Mouse (Mus musculus) CH12.LX (cell line): ENCODE results near the gene Nptn. TPM values are rescaled to one million over a fixed set of nuclear protein-coding genes. Genes with fewer than 3 reads are reported as not detected.

Experiments used
- DNase-seq: peaks from one replicate; pipeline ENCODE4 v3.0.0-alpha.2; 2013; ENCODE audit errors: extremely low read depth
- H3K27ac ChIP-seq: 2 replicates; pipeline ENCODE4 v1.5.1; 2012; ENCODE audit warnings: low read depth, mild to moderate bottlenecking, control low read depth, moderate library complexity; ENCODE audit not compliant: insufficient read depth
- H3K27me3 ChIP-seq: replicated peaks from 2 replicates; pipeline ENCODE3; 2012; ENCODE audit warnings: inconsistent platforms
- H3K36me3 ChIP-seq, 2 experiments: replicated peaks in 1 of 2; 2 replicates each; pipeline versions ENCODE3 to v1.6.1; 2012; ENCODE audit warnings: inconsistent platforms in 1 of 2, low read length in 1 of 2, mild to moderate bottlenecking in 1 of 2, mixed read lengths in 1 of 2, moderate library complexity in 1 of 2; ENCODE audit not compliant: control insufficient read depth in 1 of 2, insufficient read depth in 1 of 2
- H3K4me1 ChIP-seq, 2 experiments: 2 replicates each; pipeline ENCODE4 v1.6.1; 2012; ENCODE audit warnings: inconsistent platforms in 1 of 2, moderate library complexity in 1 of 2; ENCODE audit not compliant: insufficient read depth in 2 of 2, control insufficient read depth in 1 of 2
- H3K4me2 ChIP-seq: 2 replicates; pipeline ENCODE4 v1.6.1; 2012; ENCODE audit warnings: low read depth, mild to moderate bottlenecking, control low read depth; ENCODE audit not compliant: poor library complexity, insufficient read depth, severe bottlenecking
- H3K4me3 ChIP-seq, 3 experiments: fragments of 150-350 bp in 1 of 3; sonication (generic) in 1 of 3; replicated peaks in 1 of 3; 2 replicates each; pipeline versions ENCODE3 to v1.5.1; 2011 to 2012; ENCODE audit warnings: low read depth in 2 of 3, low read length in 2 of 3, mild to moderate bottlenecking in 2 of 3, moderate library complexity in 2 of 3, control low read depth in 1 of 3, improper control_type of control experiment in 1 of 3, inconsistent platforms in 1 of 3, mixed read lengths in 1 of 3; ENCODE audit not compliant: poor library complexity in 1 of 3
- H3K79me2 ChIP-seq: replicated peaks from 2 replicates; pipeline ENCODE4 v1.6.1; 2012; ENCODE audit warnings: mild to moderate bottlenecking, moderate library complexity; ENCODE audit not compliant: control insufficient read depth, poor library complexity, insufficient read depth, severe bottlenecking; ENCODE audit errors: extremely low read depth
- H3K9ac ChIP-seq: 2 replicates; pipeline ENCODE4 v1.6.1; 2012; ENCODE audit warnings: low read depth, mild to moderate bottlenecking, control low read depth, moderate library complexity; ENCODE audit not compliant: insufficient read depth
- H3K9me3 ChIP-seq: replicated peaks from 2 replicates; pipeline ENCODE3; 2012; ENCODE audit warnings: low read length, inconsistent platforms, mixed read lengths
- BHLHE40 ChIP-seq: IDR thresholded peaks from 2 replicates; pipeline ENCODE4 v1.6.1; 2011; ENCODE audit warnings: mild to moderate bottlenecking, low read depth, low read length, improper control_type of control experiment
- CHD1 ChIP-seq: IDR thresholded peaks from 2 replicates; pipeline ENCODE4 v1.6.1; 2012; ENCODE audit warnings: low read depth, low read length, improper control_type of control experiment, inconsistent platforms
- CTCF ChIP-seq, 2 experiments: IDR thresholded peaks in 1 of 2; conservative IDR thresholded peaks in 1 of 2; 2 replicates each; pipeline ENCODE4 v1.5.1; 2011 to 2012; ENCODE audit warnings: low read depth in 2 of 2, low read length in 2 of 2, improper control_type of control experiment in 1 of 2, inconsistent platforms in 1 of 2, mild to moderate bottlenecking in 1 of 2, moderate library complexity in 1 of 2
- ELF1 ChIP-seq: IDR thresholded peaks from 2 replicates; pipeline ENCODE4 v1.6.1; 2014; ENCODE audit warnings: low read depth, mild to moderate bottlenecking, inconsistent platforms, low read length, improper control_type of control experiment
- EP300 ChIP-seq: IDR thresholded peaks from 2 replicates; pipeline ENCODE4 v1.6.1; 2011; ENCODE audit warnings: low read length, improper control_type of control experiment
- ETS1 ChIP-seq: conservative IDR thresholded peaks from 2 replicates; pipeline ENCODE4 v1.6.1; 2012; ENCODE audit warnings: low read depth, mild to moderate bottlenecking, inconsistent platforms, low read length, improper control_type of control experiment, moderate library complexity
- GABPA ChIP-seq: IDR thresholded peaks from 2 replicates; pipeline ENCODE4 v1.6.1; 2012; ENCODE audit warnings: low read depth, low read length, improper control_type of control experiment, inconsistent platforms; ENCODE audit not compliant: insufficient replicate concordance
- HCFC1 ChIP-seq: IDR thresholded peaks from 2 replicates; pipeline ENCODE4 v1.6.1; 2012; ENCODE audit warnings: low read depth, mild to moderate bottlenecking, inconsistent platforms, low read length, improper control_type of control experiment
- JUN ChIP-seq: IDR thresholded peaks from 2 replicates; pipeline ENCODE4 v1.6.1; 2011; ENCODE audit warnings: low read depth, mild to moderate bottlenecking, low read length, improper control_type of control experiment, moderate library complexity; ENCODE audit not compliant: insufficient read depth
- JUND ChIP-seq: conservative IDR thresholded peaks from 2 replicates; pipeline ENCODE4 v1.6.1; 2011; ENCODE audit warnings: low read depth, low read length, improper control_type of control experiment
- KAT2A ChIP-seq: IDR thresholded peaks from 2 replicates; pipeline ENCODE4 v1.6.1; 2012; ENCODE audit warnings: low read length, improper control_type of control experiment, inconsistent platforms; ENCODE audit not compliant: insufficient replicate concordance
- MAFK ChIP-seq: IDR thresholded peaks from 2 replicates; pipeline ENCODE4 v1.6.1; 2011; ENCODE audit warnings: low read length, improper control_type of control experiment; ENCODE audit not compliant: insufficient replicate concordance
- MAX ChIP-seq: IDR thresholded peaks from 2 replicates; pipeline ENCODE4 v1.6.1; 2011; ENCODE audit warnings: low read length, improper control_type of control experiment
- MAZ ChIP-seq: IDR thresholded peaks from 2 replicates; pipeline ENCODE4 v1.6.1; 2012; ENCODE audit warnings: low read depth, mild to moderate bottlenecking, inconsistent platforms, low read length, improper control_type of control experiment, moderate library complexity
- MEF2A ChIP-seq: IDR thresholded peaks from 2 replicates; pipeline ENCODE4 v1.6.1; 2014; ENCODE audit warnings: low read depth, mild to moderate bottlenecking, inconsistent platforms, low read length, improper control_type of control experiment, borderline replicate concordance
- NRF1 ChIP-seq: IDR thresholded peaks from 2 replicates; pipeline ENCODE4 v1.6.1; 2014; ENCODE audit warnings: low read depth, mild to moderate bottlenecking, inconsistent platforms, low read length, improper control_type of control experiment, moderate library complexity
- PAX5 ChIP-seq: IDR thresholded peaks from 2 replicates; pipeline ENCODE4 v1.6.1; 2012; ENCODE audit warnings: low read length, inconsistent platforms, mixed read lengths
- RAD21 ChIP-seq: IDR thresholded peaks from 2 replicates; pipeline ENCODE4 v1.6.1; 2011; ENCODE audit warnings: low read depth, mild to moderate bottlenecking, low read length, improper control_type of control experiment, moderate library complexity
- SIN3A ChIP-seq: IDR thresholded peaks from 2 replicates; pipeline ENCODE4 v1.6.1; 2012; ENCODE audit warnings: low read length, improper control_type of control experiment, inconsistent platforms
- SMC3 ChIP-seq: IDR thresholded peaks from 2 replicates; pipeline ENCODE4 v1.6.1; 2011; ENCODE audit warnings: low read depth, low read length, improper control_type of control experiment
- TBP ChIP-seq: conservative IDR thresholded peaks from 2 replicates; pipeline ENCODE4 v1.6.1; 2011; ENCODE audit warnings: low read depth, low read length, improper control_type of control experiment
- TCF12 ChIP-seq: IDR thresholded peaks from 2 replicates; pipeline ENCODE4 v1.6.1; 2014; ENCODE audit warnings: low read depth, mild to moderate bottlenecking, inconsistent platforms, low read length, improper control_type of control experiment
- UBTF ChIP-seq: IDR thresholded peaks from 2 replicates; pipeline ENCODE4 v1.6.1; 2012; ENCODE audit warnings: low read depth, mild to moderate bottlenecking, inconsistent platforms, low read length, improper control_type of control experiment, moderate library complexity
- USF1 ChIP-seq: IDR thresholded peaks from 2 replicates; pipeline ENCODE4 v1.6.1; 2014; ENCODE audit warnings: low read depth, mild to moderate bottlenecking, inconsistent platforms, low read length, improper control_type of control experiment
- ZC3H11A ChIP-seq: IDR thresholded peaks from 2 replicates; pipeline ENCODE4 v1.6.1; 2012; ENCODE audit warnings: low read depth, mild to moderate bottlenecking, inconsistent platforms, low read length, improper control_type of control experiment
- ZNF384 ChIP-seq: IDR thresholded peaks from 2 replicates; pipeline ENCODE4 v1.6.1; 2012; ENCODE audit warnings: low read depth, low read length, improper control_type of control experiment, inconsistent platforms
- dilution Hi-C: fragments of 300-500 bp; cut with MboI; formaldehyde crosslinking; loops from 2 replicates; pipeline ENCODE4 v1.14.3; 2020; ENCODE audit warnings: low sequenced_read_pairs; ENCODE audit not compliant: extremely low pct_unique_long_range_greater_than_20kb, extremely low pct_ligation_motif_present
- in situ Hi-C: fragments of 300-500 bp; cut with MboI; formaldehyde crosslinking; loops from 3 replicates; pipeline ENCODE4 v1.14.3; 2019; ENCODE audit warnings: low sequenced_read_pairs, low pct_ligation_motif_present, low pct_unique_long_range_greater_than_20kb, mixed read lengths
- polyA plus RNA-seq: library from polyadenylated mRNA; unstranded; fragments of >175 nt; gene quantifications from 2 replicates; pipeline ENCODE4 v1.2.1, GENCODE M21; 2012; ENCODE audit warnings: low read depth; ENCODE audit not compliant: insufficient read length
- total RNA-seq, 2 experiments: library from RNA; depleted of rRNA; stranded (reverse); fragments of 300-350 nt in 1 of 2; fragments of >200 nt in 1 of 2; gene quantifications; 2 replicates each; pipeline ENCODE4 v1.2.3; 2012 to 2014

Gene Nptn
- total and polyA plus RNA-seq, 3 experiments = 48.4 to 184 (median 175) TPM

- dilution Hi-C loops = no loop called here
- no peak overlapping the region for H3K9ac ChIP-seq
- H3K79me2 ChIP-seq = no peaks in the 10 kb centered on the region
- TF ChIP-seq SMC3 (no peak), KAT2A (no peak), MAFK (no peak), PAX5 (no peak), EP300 (peak; percentile 85), MAZ (no peak), MAX (no peak), GABPA (no peak), ZC3H11A (no peak), TBP (no peak), JUN (no peak), TCF12 (0 out of 2 replicates have a peak, but pooled peaks have one; percentile 47), CHD1 (no peak), ELF1 (0 out of 2 replicates have a peak, but pooled peaks have one; percentile 33), JUND (no peak), RAD21 (no peak), HCFC1 (no peak), BHLHE40 (peak; percentile 15; the same call in 1 of the 2 replicates), ETS1 (peak; percentile 34; the same call in 1 of the 2 replicates), NRF1 (no peak), MEF2A (peak; percentile 51; the same call in 1 of the 2 replicates), USF1 (no peak), CTCF (conservative IDR thresholded peaks at IDR 0.05 in 1 of 2, IDR thresholded peaks at IDR 0.05 in 1 of 2; ENCODE audit: low read depth in 2 of 2, low read length in 2 of 2) (no peak), ZNF384 (peak; percentile 98), SIN3A (0 out of 2 replicates have a peak, but pooled peaks have one; percentile 16), UBTF (no peak)
- in situ Hi-C loops = loop anchor here (5.0 kb wide), 1 partner anchor 200 kb away; no protein-coding TSS in a partner anchor
- peak overlapping the region; percentile 21; the same call in 1 of the 2 replicates for H3K27ac ChIP-seq
- peaks cover 2% of the 10 kb centered on the region for H3K27me3 ChIP-seq
- H3K4me2 ChIP-seq = peak overlapping the region; percentile 37
- DNase-seq = peak; percentile 89
- no peaks in the 10 kb centered on the region for H3K36me3 ChIP-seq
- peaks cover 20 to 75% of the 10 kb centered on the region in 2 experiments for H3K4me1 ChIP-seq
- H3K9me3 ChIP-seq = peaks cover 6% of the 10 kb centered on the region
- no peak overlapping the region for H3K4me3 ChIP-seq
Measured at GRCm38 (mm10) chr9:58537774-58538173, 44.3 kb upstream of the Nptn start.
